Comparison of ENCODE assay signal across 11 mouse cellular contexts in genomic region chr2:6366521-6366928, GRCm38 (mm10). TPM values are rescaled to one million over a fixed set of nuclear protein-coding genes. Genes with fewer than 3 reads are reported as not detected.
DNase-seq lines count a peak whose midpoint lies in the region; ATAC-seq lines count a peak whose summit lies in the region.
"Had no signal": no experiment of that assay in that cellular context is flagged by ENCODE, and none has a peak within 500 bp of the region (broad histone marks: within the 10 kb centered on the region; RNA-seq: fewer than 3 reads in every experiment).

No protein-coding gene starts in this region.

- H3K4me2 ChIP-seq in midbrain, embryonic 14.5 days (ENCODE audit: low read length), result no peak overlapping the region
- H3K4me2 ChIP-seq in midbrain, embryonic 16.5 days (ENCODE audit: low read length), result no peak overlapping the region
- no peak overlapping the region for H3K4me2 ChIP-seq in intestine, embryonic 15.5 days (replicated peaks)
- H3K4me2 ChIP-seq in stomach, embryonic 15.5 days, result no peak overlapping the region

- no peak overlapping the region for H3K27ac ChIP-seq in midbrain, embryonic 14.5 days (replicated peaks; ENCODE audit: low read depth, low read length)
- no peak overlapping the region for H3K27ac ChIP-seq in midbrain, embryonic 16.5 days (ENCODE audit: low read length)
- no peak overlapping the region for H3K27ac ChIP-seq in intestine, embryonic 15.5 days
- peak overlapping the region; percentile 17; the same call in 1 of the 2 replicates for H3K27ac ChIP-seq in stomach, embryonic 15.5 days
- H3K27ac ChIP-seq: kidney, postnatal 0 days had no signal

- no peaks in the 10 kb centered on the region for H3K4me1 ChIP-seq in midbrain, embryonic 14.5 days (ENCODE audit: control insufficient read depth, insufficient read depth, low read length)
- H3K4me1 ChIP-seq in midbrain, embryonic 16.5 days (ENCODE audit: control insufficient read depth, insufficient read depth, low read length), result 0 out of 2 replicates have a peak, but pooled peaks cover 4% of the 10 kb centered on the region
- peaks cover 15% of the 10 kb centered on the region; the same call in 1 of the 2 replicates for H3K4me1 ChIP-seq in intestine, embryonic 15.5 days (replicated peaks)
- peaks cover 14% of the 10 kb centered on the region; the same call in 1 of the 2 replicates for H3K4me1 ChIP-seq in stomach, embryonic 15.5 days

- no peaks in the 10 kb centered on the region for H3K27me3 ChIP-seq in midbrain, embryonic 14.5 days (ENCODE audit: control insufficient read depth, insufficient read depth, low read length)
- no peaks in the 10 kb centered on the region for H3K27me3 ChIP-seq in midbrain, embryonic 16.5 days (ENCODE audit: control insufficient read depth, insufficient read depth, low read depth, low read length)
- no peaks in the 10 kb centered on the region for H3K27me3 ChIP-seq in intestine, embryonic 15.5 days (replicated peaks)
- H3K27me3 ChIP-seq in stomach, embryonic 15.5 days (replicated peaks), result no peaks in the 10 kb centered on the region

- H3K9ac ChIP-seq in midbrain, embryonic 14.5 days (replicated peaks; ENCODE audit: low read length), result no peak overlapping the region
- no peak overlapping the region for H3K9ac ChIP-seq in midbrain, embryonic 16.5 days (ENCODE audit: low read depth, low read length)
- H3K9ac ChIP-seq in intestine, embryonic 15.5 days, result no peak overlapping the region
- H3K9ac ChIP-seq in stomach, embryonic 15.5 days, result no peak overlapping the region

- H3K4me3 ChIP-seq in midbrain, embryonic 14.5 days (replicated peaks; ENCODE audit: low read depth, low read length), result no peak overlapping the region
- H3K4me3 ChIP-seq in midbrain, embryonic 16.5 days (ENCODE audit: low read depth, low read length), result no peak overlapping the region
- H3K4me3 ChIP-seq in intestine, embryonic 15.5 days (replicated peaks), result no peak overlapping the region
- H3K4me3 ChIP-seq in stomach, embryonic 15.5 days (replicated peaks), result no peak overlapping the region

- WGBS in midbrain, embryonic 14.5 days, result 68% methylated on average over 9 of the region's 9 CpGs
- WGBS in midbrain, embryonic 16.5 days, result 51% methylated on average over 9 of the region's 9 CpGs
- WGBS in intestine, embryonic 15.5 days, result 56% methylated on average over 9 of the region's 9 CpGs
- 54% methylated on average over 9 of the region's 9 CpGs for WGBS in stomach, embryonic 15.5 days

- H3K36me3 ChIP-seq in midbrain, embryonic 14.5 days (ENCODE audit: control insufficient read depth, insufficient read depth, low read length), result no peaks in the 10 kb centered on the region
- H3K36me3 ChIP-seq in midbrain, embryonic 16.5 days (ENCODE audit: control insufficient read depth, insufficient read depth, low read length), result no peaks in the 10 kb centered on the region
- no peaks in the 10 kb centered on the region for H3K36me3 ChIP-seq in intestine, embryonic 15.5 days
- H3K36me3 ChIP-seq in stomach, embryonic 15.5 days, result no peaks in the 10 kb centered on the region

- DNase-seq in adrenal gland, adult (ENCODE audit: inconsistent age in 2 of 2, low spot score in 1 of 2), result peak; percentile 31 to 75
- DNase-seq in adrenal gland, postnatal 14 days, result no peak
- DNase-seq in midbrain, embryonic 14.5 days, result peak; percentile 8
- no peak for DNase-seq in embryo, embryonic 11 days
- no peak for DNase-seq in gastrocnemius, adult 8-10 months (ENCODE audit: low spot score in 2 of 2)
- DNase-seq: adrenal gland, postnatal 25 days; spleen, adult 18-20 months had no signal

- no peak for ATAC-seq in midbrain, embryonic 14.5 days (ENCODE audit: low FRiP score, low TSS enrichment)
- no peak; the same call in 1 of the 2 replicates for ATAC-seq in midbrain, embryonic 16.5 days
- peak; percentile 66 for ATAC-seq in intestine, embryonic 15.5 days
- ATAC-seq in stomach, embryonic 15.5 days (ENCODE audit: insufficient read depth, low FRiP score, low read depth), result peak; percentile 24; the same call in 1 of the 2 replicates

- no peaks in the 10 kb centered on the region for H3K9me3 ChIP-seq in midbrain, embryonic 14.5 days (ENCODE audit: control insufficient read depth, low read length)
- H3K9me3 ChIP-seq in midbrain, embryonic 16.5 days (replicated peaks; ENCODE audit: control insufficient read depth, low read length, poor library complexity, severe bottlenecking), result no peaks in the 10 kb centered on the region
- no peaks in the 10 kb centered on the region for H3K9me3 ChIP-seq in intestine, embryonic 15.5 days
- H3K9me3 ChIP-seq in stomach, embryonic 15.5 days, result no peaks in the 10 kb centered on the region

RNA-seq across cellular contexts. Expression of gene Usp6nl, which starts 44.1 kb away (rescaled TPM):
- total RNA-seq in adrenal gland, postnatal 14 days (2021), result 28.8 and 29.2 TPM in 2 replicates
- polyA plus RNA-seq in midbrain, embryonic 14.5 days (2014; fragmentation: Nextera tagmentation; extraction: Ambion mirVana), result 8.5 and 13.7 TPM in 2 replicates
- polyA plus RNA-seq in midbrain, embryonic 16.5 days (2015; fragmentation: Nextera tagmentation; extraction: Ambion mirVana), result 6.2 and 7.3 TPM in 2 replicates
- 9.4 and 11.8 TPM in 2 replicates for polyA plus RNA-seq in intestine, embryonic 15.5 days (2015; fragmentation: Nextera tagmentation; extraction: Ambion mirVana)
- polyA plus RNA-seq in stomach, embryonic 15.5 days (2015; fragmentation: Nextera tagmentation; extraction: Ambion mirVana), result 9.1 and 11.3 TPM in 2 replicates
- 1 to 10 TPM; 2.5 to 3.4 (median 2.8) TPM for total RNA-seq in gastrocnemius, adult 8-10 months (2022)

Comparison
In these comparisons a context has a peak if more than half of its experiments do, and no peak if none do; other contexts are left out.
1. DNase-seq: peak in adrenal gland, adult (2 of 2) and midbrain, embryonic 14.5 days (single experiment); none in adrenal gland, postnatal 14 days (single experiment), embryo, embryonic 11 days (single experiment) and gastrocnemius, adult 8-10 months (0 of 2).
2. ATAC-seq: peak in intestine, embryonic 15.5 days (single experiment) and stomach, embryonic 15.5 days (single experiment); none in midbrain, embryonic 14.5 days (single experiment) and midbrain, embryonic 16.5 days (single experiment).